Mouse (Mus musculus) frontal cortex, postnatal 36 days (tissue): ENCODE data around the gene Cbr3.

Experiments used
- DNase-seq, 2 experiments: peaks; one replicate each; pipeline ENCODE4 v3.0.0; 2022; ENCODE audit warnings: low spot score in 2 of 2

Gene Cbr3

DNA sequence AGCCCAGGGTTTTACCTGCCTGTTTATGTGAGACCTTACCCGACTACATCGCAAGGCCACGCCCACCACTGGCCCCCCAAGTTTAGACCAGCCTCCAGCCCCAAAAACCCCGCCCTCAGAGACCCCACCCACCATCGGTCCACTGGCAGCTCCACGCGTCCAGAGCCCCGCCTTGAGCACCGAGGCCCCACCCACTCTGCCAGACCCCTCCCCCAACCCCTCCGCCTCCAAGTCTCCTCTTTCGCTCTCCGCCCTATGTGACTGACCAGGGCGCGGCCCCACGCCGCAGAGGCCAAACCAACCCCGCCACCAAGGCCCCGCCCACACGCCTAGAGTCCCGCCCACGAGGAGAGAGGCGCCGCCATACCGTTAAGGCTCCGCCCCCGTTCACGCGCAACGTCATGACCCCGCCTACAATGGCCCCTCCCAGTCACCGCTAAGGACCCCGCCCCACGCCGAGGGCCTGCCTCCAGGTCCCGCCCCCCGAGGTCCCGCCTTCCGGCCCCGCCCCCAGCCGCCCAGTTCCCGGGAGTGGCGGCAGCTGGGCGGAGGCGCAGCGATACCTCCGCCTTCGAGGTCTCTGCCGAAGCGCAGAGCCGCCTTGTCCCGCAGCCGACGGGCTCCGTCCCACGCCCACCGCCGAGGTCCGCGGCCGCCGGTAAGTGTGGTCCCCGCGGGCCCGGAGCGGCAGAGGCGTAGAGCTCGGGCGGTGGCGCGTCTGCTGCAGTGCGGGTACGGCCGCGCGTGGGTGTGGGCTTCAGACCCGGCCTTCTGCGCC is 28.6 kb downstream of the Cbr3 start, which contains the start of gene Dop1b:
TSS of gene Dop1b (plus strand) at position 494 of the 778 bp plus-strand sequence.
- peak; percentile 98 for DNase-seq

DNA sequence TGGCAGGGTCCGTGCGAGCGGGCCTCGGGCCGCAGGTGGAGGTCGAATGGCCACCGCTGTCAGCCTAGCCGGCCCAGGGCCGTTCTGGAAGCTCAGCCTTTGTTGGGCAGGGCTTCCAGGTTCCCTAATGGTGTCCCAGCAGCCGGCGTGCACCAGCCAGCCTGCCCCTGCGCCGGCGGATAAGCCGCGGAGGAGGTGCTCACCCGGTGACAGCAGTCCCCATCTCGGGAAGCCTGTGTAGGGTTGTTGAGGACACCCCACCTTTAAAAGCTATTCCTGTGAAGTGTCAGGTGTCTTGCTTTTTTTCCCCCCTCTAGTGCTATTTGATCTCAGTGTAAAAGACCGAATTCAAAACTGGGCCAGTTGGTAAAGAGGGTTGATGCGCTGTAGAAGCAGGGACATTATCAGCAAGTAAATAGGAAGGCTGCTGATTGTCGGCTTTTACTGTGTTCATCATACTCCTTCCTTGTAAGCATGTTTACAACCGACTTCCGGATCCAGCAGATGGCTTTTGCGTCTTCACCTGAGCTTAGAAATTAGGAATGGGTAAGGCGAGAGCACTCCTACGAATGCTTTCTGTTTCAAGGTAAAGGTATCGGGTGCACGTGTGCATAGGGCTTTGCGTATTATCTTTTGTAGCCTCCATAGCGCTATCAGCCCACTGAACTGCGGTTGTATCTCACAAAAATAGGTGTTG is 29.3 kb downstream of the Cbr3 start:
- peak in 1 of 2 experiments; percentile 14 for DNase-seq

DNA sequence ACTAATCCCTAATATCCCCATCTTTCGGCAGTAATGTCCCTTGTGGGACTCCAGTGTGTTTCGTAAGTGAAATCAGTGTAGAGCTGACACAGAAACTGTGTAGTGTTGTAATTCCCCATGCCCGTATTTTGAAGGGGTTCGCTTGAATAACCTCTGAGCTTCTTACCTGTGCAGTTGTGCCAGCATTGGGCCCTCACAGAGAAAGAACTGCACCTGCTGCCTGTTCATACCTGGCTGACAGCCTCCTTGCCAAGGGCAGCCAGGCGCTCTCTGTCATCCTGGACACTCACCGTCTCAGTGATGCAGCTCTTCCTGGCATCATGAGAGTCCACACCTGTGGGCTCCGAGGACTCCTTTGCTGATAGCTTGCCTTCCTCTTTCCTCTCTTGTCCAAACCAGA is 30.0 kb downstream of the Cbr3 start:
- DNase-seq: no peak

DNA sequence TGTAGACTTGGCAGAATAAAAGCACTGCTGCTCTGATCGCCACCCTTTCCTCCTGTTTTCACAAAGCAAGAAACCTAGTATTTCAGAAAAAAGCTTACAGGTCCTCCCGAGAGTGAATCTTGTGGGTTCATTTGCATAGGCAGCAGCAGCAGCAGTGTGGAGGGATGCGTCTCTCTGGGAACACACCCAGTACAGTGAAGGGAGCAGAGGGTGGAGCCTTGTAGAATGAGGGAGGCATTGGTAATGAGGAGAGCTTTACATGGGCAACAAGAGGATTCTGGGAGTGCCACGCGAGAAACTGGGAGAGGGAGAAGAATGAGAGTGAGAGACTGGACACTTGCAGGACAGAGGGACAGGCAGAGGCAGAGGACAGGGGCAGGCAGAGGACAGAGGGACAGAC is 31.4 kb downstream of the Cbr3 start:
- peak; percentile 40 to 44 for DNase-seq

DNA sequence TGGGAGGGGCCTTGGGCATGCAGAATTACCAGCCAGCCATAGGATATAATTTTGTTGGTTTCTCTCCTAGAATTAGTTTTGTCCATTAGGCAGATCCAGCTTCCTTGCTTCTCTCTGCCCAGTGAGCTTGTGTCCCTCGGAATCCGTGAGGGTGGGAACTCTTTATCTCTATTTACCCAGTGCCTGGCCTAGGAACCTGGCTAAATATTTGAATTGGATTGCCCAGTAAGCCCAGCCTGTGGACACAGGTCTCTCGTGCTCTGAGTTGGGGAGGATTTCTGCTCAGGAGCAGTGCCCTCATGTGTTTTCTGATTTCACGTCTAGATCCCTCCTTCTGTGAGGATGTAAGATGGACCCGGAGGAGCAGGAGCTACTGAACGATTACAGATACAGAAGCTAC is 32.8 kb downstream of the Cbr3 start:
- DNase-seq: no peak

DNA sequence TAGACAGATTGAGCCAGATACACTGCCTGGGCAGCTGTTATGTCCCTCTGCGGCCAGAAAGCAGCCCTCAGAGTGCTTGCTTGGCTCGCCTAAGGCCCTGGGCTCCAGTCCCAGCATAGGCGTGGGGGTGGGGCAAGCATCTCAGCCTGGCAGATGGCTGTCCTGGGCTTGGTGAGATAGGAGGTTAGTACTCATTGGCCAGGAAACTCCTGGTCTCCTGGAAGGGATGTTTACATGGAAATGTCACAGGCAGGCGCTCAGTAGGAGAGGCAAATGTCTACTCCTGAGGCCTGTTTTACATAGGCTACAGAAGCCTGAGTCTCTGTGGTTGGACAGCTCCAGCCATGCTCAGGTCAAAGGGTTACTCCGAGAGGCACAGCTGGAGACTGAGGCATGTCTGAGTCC is 34.3 kb downstream of the Cbr3 start:
- DNase-seq: peak; percentile 49 to 58

DNA sequence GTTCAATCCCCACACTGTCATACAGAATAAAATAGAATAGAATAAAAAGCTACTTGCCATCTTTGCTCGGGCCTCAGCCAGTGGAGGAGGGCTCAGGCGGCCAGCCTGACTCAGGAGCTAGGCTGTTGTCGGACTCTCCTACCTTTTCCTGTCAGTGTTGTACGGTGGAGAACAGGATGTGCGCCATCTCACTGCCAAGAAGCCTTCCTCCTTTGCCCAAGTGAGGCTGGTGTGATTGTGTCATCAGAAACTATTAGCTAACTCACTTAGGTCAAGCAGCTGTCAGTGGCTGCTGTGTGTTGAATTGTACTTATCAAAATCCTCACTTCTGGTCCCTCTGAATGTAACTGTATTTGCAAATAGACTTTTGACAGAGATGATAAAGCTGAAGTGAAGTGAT is 38.8 kb downstream of the Cbr3 start:
- DNase-seq: no peak

DNA sequence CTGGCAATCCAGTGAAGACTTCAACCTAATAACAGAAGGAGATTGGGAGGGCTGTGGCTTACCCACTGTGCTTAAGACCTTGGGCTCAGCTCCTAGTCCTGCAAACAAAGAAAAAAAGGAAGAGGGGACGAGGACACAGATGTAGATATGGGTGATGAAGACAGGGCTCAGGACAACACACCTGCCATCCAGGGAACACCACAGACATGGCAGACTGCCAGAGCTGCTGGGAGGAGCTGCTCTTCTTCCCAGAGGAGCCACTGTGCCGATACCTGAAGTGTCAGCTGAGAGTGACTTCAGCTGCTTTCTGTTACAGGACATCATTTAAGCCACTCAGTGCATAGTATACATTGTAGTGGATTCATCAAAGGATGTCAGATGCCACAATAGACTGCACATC is 39.5 kb downstream of the Cbr3 start:
- DNase-seq: no peak

DNA sequence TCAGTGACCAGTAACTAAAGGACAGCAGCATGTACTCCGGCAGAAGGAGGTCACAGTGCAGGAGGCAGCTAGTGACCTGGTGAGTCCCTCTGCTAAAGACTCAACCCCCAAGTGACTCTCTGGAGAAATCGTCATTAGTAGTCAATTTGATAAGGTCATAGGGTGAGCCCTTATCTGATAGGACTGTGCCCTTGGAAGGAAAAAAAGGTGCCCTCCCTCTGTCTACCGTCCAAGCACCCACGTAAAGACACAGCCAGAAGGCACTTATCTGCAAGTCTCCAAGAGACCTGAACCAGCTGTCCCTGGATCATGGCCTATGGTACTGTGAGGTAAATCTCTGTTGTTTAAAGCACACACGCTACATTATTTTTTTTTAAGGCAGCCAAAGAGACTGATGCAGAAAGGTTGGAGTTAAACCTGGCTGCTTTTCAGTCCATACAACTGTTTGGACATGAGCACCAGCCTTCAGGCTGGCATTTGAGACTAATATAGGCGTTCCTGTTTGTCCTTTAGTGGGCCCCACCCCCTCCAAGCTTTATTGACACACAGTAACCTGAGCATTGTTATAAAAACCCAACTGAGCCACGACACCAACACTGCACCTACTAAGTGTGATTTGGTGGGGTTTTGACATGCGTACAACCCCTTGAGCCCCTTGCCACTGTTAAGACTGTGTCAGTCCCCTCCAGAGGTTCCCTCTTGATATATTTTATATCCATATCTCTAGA is 42.6 kb downstream of the Cbr3 start:
- no peak for DNase-seq

DNA sequence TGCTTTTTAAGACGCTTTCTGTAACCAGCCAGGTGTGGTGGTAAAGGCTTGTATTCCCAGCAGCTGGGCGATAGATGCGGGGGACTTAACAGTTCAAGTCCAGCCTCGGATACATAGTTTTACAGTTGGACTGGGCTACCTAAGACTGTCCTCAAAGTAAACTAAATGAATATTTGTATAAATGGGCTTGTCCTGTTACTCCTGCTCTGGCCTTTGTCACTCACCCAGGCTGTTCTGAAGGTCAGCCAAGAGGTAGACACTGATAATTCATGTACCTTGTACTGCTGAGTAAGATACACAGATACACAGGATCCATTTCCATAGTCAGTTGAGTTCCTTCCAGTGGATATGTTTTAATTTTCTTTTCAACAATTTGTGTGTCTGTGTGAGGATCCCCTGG is 43.2 kb downstream of the Cbr3 start:
- DNase-seq: no peak

DNA sequence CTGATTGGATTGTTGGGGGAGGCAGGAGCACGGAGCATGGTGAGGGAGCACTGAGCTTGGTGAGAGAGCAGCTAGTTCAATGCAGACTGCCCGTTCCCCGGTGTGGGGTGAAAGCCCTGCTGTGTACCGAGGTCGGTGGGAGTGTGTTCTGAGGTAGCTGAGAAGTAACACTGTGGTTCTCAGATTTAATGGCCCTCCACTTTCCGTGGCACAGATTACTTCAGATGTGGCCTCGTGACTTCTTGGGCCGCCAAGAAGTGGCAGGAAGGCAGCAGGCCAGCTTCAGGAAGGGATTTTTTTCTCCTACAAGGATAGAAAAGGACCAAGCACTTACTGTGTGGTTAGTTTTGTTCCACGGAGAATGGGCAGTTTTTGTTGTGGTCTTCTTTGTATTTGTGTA is 45.7 kb downstream of the Cbr3 start:
- no peak for DNase-seq

DNA sequence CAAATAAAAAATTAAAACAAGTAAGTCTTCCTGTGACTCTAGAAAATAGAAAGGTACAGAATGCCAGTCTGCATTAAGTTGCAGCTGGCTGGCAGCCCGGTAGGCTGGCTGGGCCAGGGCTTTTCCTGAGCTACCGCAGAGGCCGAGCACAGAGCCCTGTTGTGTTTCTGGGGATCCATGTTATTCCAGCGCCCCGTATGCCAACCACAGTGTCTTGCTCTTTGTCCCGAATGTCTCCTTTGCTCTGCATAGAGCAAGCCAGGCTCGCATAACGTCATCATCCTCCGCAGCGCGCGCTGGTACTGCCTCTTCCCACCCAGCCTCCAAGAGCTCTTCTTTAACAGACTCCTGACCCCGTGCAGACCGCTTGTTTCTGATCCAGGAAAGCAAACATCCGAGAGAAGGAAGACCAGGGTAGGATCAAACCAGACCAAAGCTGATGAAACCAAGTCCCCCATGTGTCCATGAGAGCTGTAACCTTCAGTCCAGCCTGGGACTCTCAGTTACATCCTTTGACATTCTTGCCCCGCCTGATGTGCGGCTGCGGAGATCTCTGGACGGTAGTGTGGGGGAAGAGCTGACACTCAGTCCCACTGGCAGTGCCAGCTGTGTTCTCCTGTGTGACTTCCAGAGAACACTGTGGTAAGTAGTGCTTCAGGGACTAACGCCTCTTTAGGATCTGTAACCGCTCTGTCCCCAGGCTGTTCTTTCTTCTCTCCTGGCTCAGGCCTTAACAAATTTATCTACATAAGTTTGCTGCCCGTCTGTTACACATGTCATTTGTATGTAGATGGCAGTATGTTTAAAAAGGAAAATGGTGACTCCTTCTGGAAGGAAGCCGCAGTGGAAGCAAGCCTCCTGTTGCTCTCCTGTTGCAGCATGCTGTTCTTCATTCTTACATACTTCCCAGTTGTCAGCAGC is 47.0 kb downstream of the Cbr3 start:
- DNase-seq: peak; percentile 28 to 43

DNA sequence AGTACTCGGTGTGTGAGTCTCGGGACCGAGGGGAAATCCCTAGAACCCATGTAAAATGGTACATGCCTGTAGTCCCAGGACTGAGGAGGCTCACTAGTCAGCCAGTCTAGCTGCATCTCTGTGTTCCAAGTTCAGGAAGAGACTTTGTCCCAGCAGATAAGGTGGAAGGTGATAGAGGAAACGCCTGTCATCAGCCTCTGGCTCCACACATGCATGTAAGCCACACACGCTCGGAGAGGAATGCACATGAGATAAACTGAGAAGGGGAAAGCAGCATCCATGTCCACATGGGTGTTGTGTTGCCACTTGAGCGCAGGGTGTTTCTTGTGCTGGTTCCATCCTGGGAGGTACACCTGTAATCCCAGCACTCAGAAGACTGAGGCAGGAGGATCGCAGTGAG is 48.3 kb downstream of the Cbr3 start:
- DNase-seq: no peak

DNA sequence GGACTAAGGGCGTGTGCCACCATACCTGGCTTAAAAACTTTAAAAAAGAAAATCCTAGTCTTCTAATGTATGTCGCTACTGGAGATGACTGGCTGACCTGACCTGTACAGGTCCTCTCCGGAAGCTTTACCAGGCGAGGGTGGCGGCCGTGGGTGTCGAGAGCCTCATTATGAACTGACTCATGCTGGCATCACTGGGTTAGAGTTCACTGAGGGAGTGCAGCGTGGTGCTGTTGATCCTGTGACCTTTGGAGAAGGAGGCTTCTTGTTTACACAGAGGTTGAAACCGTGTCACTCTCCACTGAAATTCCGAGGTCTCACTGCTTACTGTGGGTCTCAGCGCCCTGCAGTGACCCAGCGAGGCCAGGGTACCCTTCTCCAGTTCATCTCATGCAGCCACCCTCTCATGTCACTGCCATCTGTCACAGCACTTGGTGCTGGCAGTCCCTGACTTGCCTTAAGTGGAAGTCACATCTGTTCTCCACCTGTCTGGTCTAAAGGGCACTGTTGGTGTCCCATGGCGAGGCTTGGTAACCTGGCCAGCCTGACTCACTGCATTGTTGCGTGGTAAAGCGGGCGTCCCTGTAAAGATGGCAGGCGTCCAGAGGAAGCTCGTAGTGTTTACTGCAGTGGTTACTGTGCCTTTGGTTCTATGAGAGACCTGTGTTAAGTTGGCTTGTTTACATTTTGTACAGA is 50.0 kb downstream of the Cbr3 start:
- no peak for DNase-seq

DNA sequence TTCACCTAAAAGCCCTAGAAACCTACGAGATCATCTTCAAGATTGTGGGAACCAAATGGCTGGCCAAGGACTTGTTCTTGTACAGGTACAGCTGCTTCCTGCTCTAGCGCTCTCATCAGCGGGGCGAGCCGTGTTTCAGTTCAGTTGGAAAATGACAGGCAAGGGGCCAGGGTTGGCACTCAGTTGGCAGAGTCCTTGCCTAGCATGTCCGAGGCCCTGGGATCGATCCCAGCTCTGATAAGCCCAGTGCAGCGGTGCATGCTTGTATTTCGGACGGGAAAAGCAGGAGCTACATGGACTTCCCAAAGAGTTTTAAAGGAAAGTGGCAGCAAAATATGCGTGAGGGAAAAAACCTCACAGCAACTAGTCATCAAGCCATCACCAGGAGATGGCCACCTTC is 56.2 kb downstream of the Cbr3 start:
- DNase-seq: no peak
